Mouse (Mus musculus) cerebellum, postnatal 10 days (tissue): Measurements from ENCODE around the gene Zar1l.

Experiments
- DNase-seq, 2 experiments: peaks; one replicate each; pipeline ENCODE4 v3.0.0; 2021; ENCODE audit warnings: mixed read lengths in 2 of 2

Gene Zar1l

GRCm38 (mm10) chr5:150478612-150479011 lies 39.4 kb downstream of the Zar1l start:
- no peak for DNase-seq

DNA sequence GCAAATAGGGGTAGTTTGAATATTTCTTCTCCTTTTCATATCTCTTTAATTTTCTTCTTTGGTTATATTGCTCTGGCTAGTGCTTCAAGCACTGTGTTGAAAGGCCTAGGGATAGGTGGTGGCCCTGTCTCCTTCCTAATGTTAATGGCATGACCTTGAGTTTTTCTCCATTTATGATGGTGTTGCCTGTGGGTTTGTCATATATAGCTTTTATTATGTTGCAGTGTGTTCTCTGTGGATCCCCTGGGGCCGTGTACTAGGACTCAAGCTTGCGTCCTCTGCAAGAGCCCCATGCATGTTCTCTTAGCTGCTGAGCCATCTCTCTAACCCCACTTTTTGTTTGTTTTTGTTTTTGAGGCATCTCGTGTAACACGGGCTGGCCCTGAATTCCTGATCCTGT lies 40.6 kb downstream of the Zar1l start:
- no peak for DNase-seq

- no peak for DNase-seq
Observed at GRCm38 (mm10) chr5:150468431-150468830, 49.5 kb downstream of the Zar1l start.

DNA sequence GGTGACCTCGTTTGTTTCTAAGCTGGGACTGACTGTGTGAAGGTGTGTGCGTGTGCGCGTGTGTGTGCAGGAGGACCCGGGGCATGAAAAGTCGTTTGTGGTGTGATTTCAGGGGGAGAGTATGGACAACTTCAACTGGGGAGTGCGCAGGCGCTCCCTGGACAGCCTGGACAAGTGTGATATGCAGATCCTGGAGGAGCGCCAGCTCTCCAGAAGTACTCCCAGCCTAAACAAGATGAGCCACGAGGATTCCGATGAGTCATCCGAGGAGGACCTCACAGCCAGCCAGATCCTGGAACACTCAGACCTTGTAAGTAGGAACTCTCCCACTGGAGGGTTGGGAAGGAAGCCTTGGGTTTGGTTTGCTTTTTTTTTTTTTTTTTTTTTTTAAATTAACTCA lies 51.8 kb downstream of the Zar1l start:
- DNase-seq = peak; percentile 56 to 62

GRCm38 (mm10) chr5:150465218-150465617 lies 52.7 kb downstream of the Zar1l start:
- DNase-seq = no peak

DNA sequence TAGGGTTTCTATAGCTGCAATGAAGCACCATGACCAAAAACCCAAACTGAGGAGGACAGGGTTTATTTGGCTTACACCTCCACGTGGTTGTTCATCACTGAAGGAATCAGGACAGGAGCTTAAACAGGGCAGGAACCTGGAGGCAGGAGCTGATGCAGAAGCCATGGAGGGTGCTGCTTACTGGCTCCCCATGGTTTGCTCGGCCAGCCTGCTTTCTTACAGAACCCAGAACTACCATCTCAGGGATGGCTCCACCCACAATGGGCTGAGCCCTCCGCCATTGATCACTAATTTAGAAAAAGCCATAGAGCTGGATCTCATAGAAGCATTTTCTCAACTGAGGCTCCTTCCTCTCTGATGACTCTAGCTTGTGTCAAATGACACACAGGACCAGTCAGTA lies 53.2 kb downstream of the Zar1l start:
- DNase-seq = no peak

DNA sequence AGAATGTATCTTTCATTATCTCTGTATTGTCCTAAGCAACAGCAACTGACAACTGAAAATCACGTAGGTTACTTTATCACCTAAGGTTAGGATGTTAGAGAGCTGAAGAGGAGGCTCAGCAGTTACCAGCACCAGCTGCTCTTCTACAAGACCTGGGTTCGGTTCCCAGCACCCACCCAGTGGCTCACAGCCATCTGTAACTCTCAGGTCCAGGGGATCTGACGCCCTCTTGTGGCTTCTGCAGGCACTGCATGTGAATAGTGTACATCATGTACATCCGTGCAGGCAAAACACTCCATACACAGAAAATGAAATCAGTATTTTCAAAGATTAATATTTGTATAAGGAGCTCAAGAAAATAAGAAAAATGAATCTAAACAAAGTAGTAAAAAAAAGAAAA lies 58.2 kb downstream of the Zar1l start:
- peak in 1 of 2 experiments; percentile 17 for DNase-seq

- DNase-seq = no peak
Observed at GRCm38 (mm10) chr5:150457904-150458739, 59.8 kb downstream of the Zar1l start.

DNA sequence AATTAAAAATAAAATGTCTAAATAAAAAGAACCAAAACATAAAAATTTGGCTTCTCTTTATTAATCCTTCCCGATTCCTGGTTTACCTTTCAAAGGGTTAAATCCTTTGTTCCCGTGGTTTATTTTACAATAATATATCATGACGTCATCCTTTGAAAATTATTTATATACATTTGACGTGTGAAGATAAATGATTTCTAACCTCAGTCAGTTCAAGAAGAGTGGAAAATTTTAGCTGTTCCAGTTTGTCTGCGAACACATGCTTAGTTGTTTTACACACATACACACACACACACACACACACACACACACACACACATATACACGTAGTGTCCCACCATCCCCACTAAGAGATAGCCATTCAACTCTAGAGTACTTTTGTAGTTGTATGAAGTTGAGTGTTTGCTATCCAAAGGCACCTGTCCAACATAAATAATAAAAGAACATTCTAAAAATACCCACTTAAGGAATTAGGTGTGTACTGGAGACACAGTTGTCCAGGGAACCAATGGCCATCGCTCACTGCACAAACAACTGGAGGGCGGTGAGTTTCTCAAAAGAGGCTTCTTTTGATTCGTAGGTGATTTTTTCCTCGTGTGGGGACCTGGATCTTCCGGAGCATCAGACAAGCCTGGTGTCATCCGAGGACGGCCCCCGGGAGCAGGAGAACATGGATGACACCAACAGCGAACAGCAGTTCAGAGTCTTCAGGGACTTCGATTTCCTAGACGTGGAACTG lies 60.6 kb downstream of the Zar1l start:
- DNase-seq = no peak
